Mouse (Mus musculus) cerebellum, adult 2 months (tissue): ENCODE measurements around the gene Maml3.

Source experiments
- CTCF ChIP-seq: fragments of 200-500 bp; IDR thresholded peaks from 2 replicates; pipeline ENCODE4 v1.5.1; 2011; ENCODE audit warnings: low read depth, mild to moderate bottlenecking, control low read depth, low read length, moderate library complexity, borderline replicate concordance; ENCODE audit not compliant: insufficient read depth
- POLR2A ChIP-seq: fragments of 200-500 bp; IDR thresholded peaks from 2 replicates; pipeline ENCODE4 v1.6.1; 2011; ENCODE audit warnings: low read length, control low read depth, borderline replicate concordance; ENCODE audit not compliant: insufficient read depth

DNA sequence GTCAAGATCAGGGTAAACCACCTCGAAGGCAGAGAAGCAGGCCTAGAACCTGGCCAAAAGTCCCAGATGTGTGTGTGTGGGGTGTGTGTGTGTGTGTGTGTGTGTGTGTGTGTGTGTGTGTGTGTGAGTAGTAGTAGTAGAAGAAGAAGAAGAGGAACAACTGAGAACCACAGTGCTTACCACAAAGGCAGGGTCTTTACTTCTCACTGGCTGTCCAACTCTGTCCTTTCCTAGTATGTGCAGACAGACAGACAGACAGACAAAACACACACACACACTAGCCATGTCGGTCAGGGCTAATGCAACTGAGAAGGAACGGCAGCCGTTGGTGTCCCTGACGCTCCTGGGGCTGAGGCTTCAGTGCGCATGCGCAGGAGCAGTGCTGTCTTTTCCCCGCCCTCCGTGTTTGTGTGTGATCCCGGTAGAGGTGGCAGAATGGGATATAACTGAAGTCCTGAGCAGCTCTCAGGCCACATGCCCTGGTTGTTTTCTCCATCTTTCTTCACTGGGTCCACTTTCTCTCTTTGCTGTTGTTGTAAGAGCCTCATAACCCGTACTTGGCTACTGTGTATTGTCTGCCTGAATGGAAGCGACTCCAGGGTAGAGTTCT, 308.6 kb downstream of the Maml3 start:
- TF ChIP-seq CTCF = no peak
- peak; percentile 93 for TF ChIP-seq POLR2A
